Mouse (Mus musculus): ENCODE data around the gene Tra2b. TPM values are rescaled to one million over a fixed set of nuclear protein-coding genes. Genes with fewer than 3 reads are reported as not detected.

Tra2b gene
- 31.7 and 38.5 TPM in 2 replicates for polyA plus RNA-seq (2021; fragmentation: Nextera tagmentation)
- long read RNA-seq, experiment 1, transcript Tra2b-204 (9 exons, 3,403 nt): major isoform, 35 of 57 reads
- long read RNA-seq, experiment 1, partial matches to known transcripts: 7 of 57 reads
- long read RNA-seq, experiment 1, other reads (novel, unspliced or antisense): 15 of 57 reads
- long read RNA-seq, experiment 2, transcript Tra2b-204 (9 exons, 3,403 nt): major isoform, 187 of 234 reads
- long read RNA-seq, experiment 2, partial matches to known transcripts: 8 of 234 reads
- long read RNA-seq, experiment 2, other reads (novel, unspliced or antisense): 35 of 234 reads

GRCm38 (mm10) chr16:22265849-22266376 lies at the start of gene Tra2b:
Tra2b (minus strand) TSS chr16:22266005.

Other genes starting within 250 kb of the Tra2b start
- 0.18 and 0.26 TPM in 2 replicates for gene Igf2bp2, start 102.7 kb downstream of the Tra2b start, polyA plus RNA-seq (2021; fragmentation: Nextera tagmentation)
- gene Etv5, start 173.7 kb upstream of the Tra2b start, polyA plus RNA-seq (2021; fragmentation: Nextera tagmentation): 26.6 and 28.0 TPM in 2 replicates

Data from layer of hippocampus, adult 6 months (tissue).